ENCODE assay signal across 14 mouse cellular contexts in genomic region chr11:84823484-84823897, GRCm38 (mm10). TPM values are rescaled to one million over a fixed set of nuclear protein-coding genes. Genes with fewer than 3 reads are reported as not detected.
DNase-seq lines count a peak whose midpoint lies in the region; ATAC-seq and TF ChIP-seq lines count a peak whose summit lies in the region.
"Had no signal": no experiment of that assay in that cellular context is flagged by ENCODE, and none has a peak within 500 bp of the region (broad histone marks: within the 10 kb centered on the region; RNA-seq: fewer than 3 reads in every experiment).

No protein-coding gene starts in this region.

- no peak for TF ChIP-seq CTCF in MEL (IDR thresholded peaks at IDR 0.05 in 2 of 3, conservative IDR thresholded peaks at IDR 0.05 in 1 of 3; ENCODE audit: control insufficient read depth in 1 of 3, insufficient read depth in 1 of 3, low read depth in 2 of 3, low read length in 3 of 3, poor library complexity in 1 of 3, severe bottlenecking in 1 of 3)

- peak overlapping the region; percentile 40; the same call in 1 of the 2 replicates for H3K9ac ChIP-seq in MEL (ENCODE audit: control insufficient read depth, low read depth, low read length, poor library complexity, severe bottlenecking)
- peak overlapping the region; percentile 58; the same call in 1 of the 2 replicates for H3K9ac ChIP-seq in heart, embryonic 12.5 days
- H3K9ac ChIP-seq in liver, embryonic 15.5 days, result peak overlapping the region; percentile 97
- H3K9ac ChIP-seq: embryonic facial prominence, embryonic 13.5 days; limb, embryonic 15.5 days had no signal

- TF ChIP-seq EP300 in MEL (IDR thresholded peaks at IDR 0.05; ENCODE audit: low read depth in 1 of 2, low read length in 2 of 2), result peak; percentile 96 to 98

- H3K4me3 ChIP-seq in MEL (ENCODE audit: control insufficient read depth in 1 of 2, insufficient read depth in 1 of 2, low read depth in 2 of 2, low read length in 2 of 2), result peak overlapping the region in 1 of 2 experiments; percentile 6; a peak in 1 of 4 replicates
- peak overlapping the region; percentile 25; the same call in 1 of the 2 replicates for H3K4me3 ChIP-seq in heart, embryonic 12.5 days
- H3K4me3 ChIP-seq in liver, embryonic 15.5 days (replicated peaks), result peak overlapping the region; percentile 79
- H3K4me3 ChIP-seq: embryonic facial prominence, embryonic 13.5 days; limb, embryonic 15.5 days had no signal

- peak overlapping the region; percentile 58 for H3K4me2 ChIP-seq in heart, embryonic 12.5 days
- H3K4me2 ChIP-seq in liver, embryonic 15.5 days, result peak overlapping the region; percentile 98
- H3K4me2 ChIP-seq: embryonic facial prominence, embryonic 13.5 days; limb, embryonic 15.5 days had no signal

- peaks cover 51% of the 10 kb centered on the region for H3K79me2 ChIP-seq in MEL (ENCODE audit: control insufficient read depth, insufficient read depth, low read length, poor library complexity)

- H3K9me3 ChIP-seq in MEL (replicated peaks; ENCODE audit: insufficient read depth, low read length), result no peaks in the 10 kb centered on the region
- no peaks in the 10 kb centered on the region for H3K9me3 ChIP-seq in heart, embryonic 12.5 days (replicated peaks)
- no peaks in the 10 kb centered on the region for H3K9me3 ChIP-seq in liver, embryonic 15.5 days (replicated peaks)
- H3K9me3 ChIP-seq: embryonic facial prominence, embryonic 13.5 days; limb, embryonic 15.5 days had no signal

- TF ChIP-seq RAD21 in MEL (IDR thresholded peaks at IDR 0.05; ENCODE audit: low read depth, low read length), result no peak

- peaks cover 3 to 57% of the 10 kb centered on the region in 2 experiments for H3K36me3 ChIP-seq in MEL (ENCODE audit: control insufficient read depth in 1 of 2, insufficient read depth in 2 of 2, low read length in 2 of 2)
- peaks cover 16% of the 10 kb centered on the region; the same call in 1 of the 2 replicates for H3K36me3 ChIP-seq in heart, embryonic 12.5 days
- peaks cover 73% of the 10 kb centered on the region for H3K36me3 ChIP-seq in liver, embryonic 15.5 days (replicated peaks)

- peak in 1 of 2 experiments; percentile 57; a peak in 1 of 4 replicates for TF ChIP-seq POLR2A in MEL (IDR thresholded peaks at IDR 0.05; ENCODE audit: control insufficient read depth in 1 of 2, insufficient read depth in 1 of 2, low read depth in 1 of 2, low read length in 2 of 2, poor library complexity in 1 of 2)

- peak; percentile 78 for ATAC-seq in heart, embryonic 12.5 days (ENCODE audit: insufficient number of reproducible peaks, low FRiP score)
- peak; percentile 85 for ATAC-seq in liver, embryonic 15.5 days (ENCODE audit: insufficient read depth)
- ATAC-seq: activated CD4-positive, CD25-positive, alpha-beta regulatory T cell, adult 4 months; hindbrain, postnatal 0 days had no signal

- H3K4me1 ChIP-seq in MEL (ENCODE audit: control insufficient read depth in 1 of 2, insufficient read depth in 2 of 2, low read length in 2 of 2), result peaks cover 17 to 64% of the 10 kb centered on the region in 2 experiments
- H3K4me1 ChIP-seq in heart, embryonic 12.5 days (replicated peaks), result peaks cover 55% of the 10 kb centered on the region
- H3K4me1 ChIP-seq in liver, embryonic 15.5 days (replicated peaks), result peaks cover 74% of the 10 kb centered on the region

- H3K27ac ChIP-seq in MEL (ENCODE audit: control insufficient read depth, low read depth, low read length), result peak overlapping the region; percentile 95
- H3K27ac ChIP-seq in heart, embryonic 12.5 days (ENCODE audit: poor library complexity, severe bottlenecking), result peak overlapping the region; percentile 80
- H3K27ac ChIP-seq in liver, embryonic 15.5 days (replicated peaks), result peak overlapping the region; percentile 99
- H3K27ac ChIP-seq: embryonic facial prominence, embryonic 13.5 days; hindbrain, postnatal 0 days; limb, embryonic 15.5 days had no signal

- no peaks in the 10 kb centered on the region for H3K27me3 ChIP-seq in MEL (ENCODE audit: control insufficient read depth in 1 of 2, insufficient read depth in 2 of 2, low read length in 2 of 2)
- peaks cover 18% of the 10 kb centered on the region for H3K27me3 ChIP-seq in heart, embryonic 12.5 days (replicated peaks)
- no peaks in the 10 kb centered on the region for H3K27me3 ChIP-seq in liver, embryonic 15.5 days
- H3K27me3 ChIP-seq: embryonic facial prominence, embryonic 13.5 days; limb, embryonic 15.5 days had no signal

- 9% methylated on average over 10 of the region's 10 CpGs for WGBS in heart, embryonic 12.5 days
- WGBS in liver, embryonic 15.5 days (ENCODE audit: insufficient replicate concordance), result 14% methylated on average over 10 of the region's 10 CpGs

- peak; percentile 39 for DNase-seq in cerebellum, adult 11-12 months
- DNase-seq in cerebellum, postnatal 14 days, result no peak
- peak; percentile 98 for DNase-seq in MEL (ENCODE audit: low read depth, low spot score)
- DNase-seq in layer of hippocampus, adult 18-20 months (ENCODE audit: low spot score in 2 of 2), result no peak
- no peak for DNase-seq in adipocyte (ENCODE audit: low spot score)
- DNase-seq in lung, postnatal 10 days, result no peak
- DNase-seq: B cell, adult 2 months; thymus, postnatal 4 days had no signal

TF ChIP-seq in MEL, 35 proteins besides CTCF, POLR2A, EP300 and RAD21 (continues in another document):
- TF ChIP-seq NELFE (IDR thresholded peaks at IDR 0.05; ENCODE audit: low read depth, low read length) (peak; percentile 55; the same call in 1 of the 2 replicates), TBP (IDR thresholded peaks at IDR 0.05; ENCODE audit: low read depth, low read length) (peak; percentile 79), HCFC1 (IDR thresholded peaks at IDR 0.05; ENCODE audit: low read depth, low read length) (peak; percentile 64; the same call in 1 of the 2 replicates), JUND (IDR thresholded peaks at IDR 0.05; ENCODE audit: low read depth, low read length) (peak; percentile 67; the same call in 1 of the 2 replicates), KAT2A (conservative IDR thresholded peaks at IDR 0.05; ENCODE audit: low read depth, low read length) (peak; percentile 40; the same call in 1 of the 2 replicates), MAFK (IDR thresholded peaks at IDR 0.05; ENCODE audit: borderline replicate concordance, low read depth, low read length) (peak; percentile 86; the same call in 1 of the 2 replicates), BHLHE40 (IDR thresholded peaks at IDR 0.05; ENCODE audit: borderline replicate concordance, low read depth, low read length) (peak; percentile 64; the same call in 1 of the 2 replicates), TAL1 (IDR thresholded peaks at IDR 0.05; ENCODE audit: low read length) (peak; percentile 96), E2F4 (IDR thresholded peaks at IDR 0.05; ENCODE audit: borderline replicate concordance, low read depth, low read length) (no peak), MAX (IDR thresholded peaks at IDR 0.05; ENCODE audit: low read length) (peak; percentile 65), MEF2A (IDR thresholded peaks at IDR 0.05; ENCODE audit: extremely low read depth, insufficient replicate concordance, low read depth, low read length, poor library complexity, severe bottlenecking) (no peak), SIN3A (IDR thresholded peaks at IDR 0.05; ENCODE audit: low read length) (peak; percentile 96), GABPA (IDR thresholded peaks at IDR 0.05; ENCODE audit: low read depth, low read length) (no peak), ETS1 (IDR thresholded peaks at IDR 0.05; ENCODE audit: low read depth, low read length) (peak; percentile 100), POLR2AphosphoS5 (IDR thresholded peaks at IDR 0.05; ENCODE audit: borderline replicate concordance, low read depth, low read length) (no peak)

RNA-seq across cellular contexts. Expression of gene Mrm1, which starts 4.2 kb away (rescaled TPM):
- total RNA-seq in MEL (2012; rRNA removed), result 37.8 and 41.6 TPM in 2 replicates
- polyA plus RNA-seq in MEL (2012; ENCODE audit: insufficient read depth in 1 of 2, insufficient read length in 2 of 2, low read depth in 1 of 2, low replicate concordance in 2 of 2, missing spikeins in 1 of 2), result 10 to 100 TPM in 1 of 2 experiments, not detected in 1; 23.2 TPM
- 12.9 and 17.3 TPM in 2 replicates for polyA plus RNA-seq in heart, embryonic 12.5 days (2016; fragmentation: Nextera tagmentation; extraction: Ambion mirVana)
- 13.5 and 16.7 TPM in 2 replicates for polyA plus RNA-seq in liver, embryonic 15.5 days (2015; fragmentation: Nextera tagmentation; extraction: Ambion mirVana)
- total RNA-seq in layer of hippocampus, adult 18-20 months (2021), result 10 to 100 TPM in 1 of 2 experiments, 1 to 10 TPM in 1; 9.0 to 13.0 TPM

RNA-seq across cellular contexts. Expression of gene Dhrs11, which starts 5.3 kb away (rescaled TPM):
- 29.4 and 36.6 TPM in 2 replicates for total RNA-seq in MEL (2012; rRNA removed)
- 10 to 100 TPM in 1 of 2 experiments, not detected in 1; 37.7 TPM for polyA plus RNA-seq in MEL (2012; ENCODE audit: insufficient read depth in 1 of 2, insufficient read length in 2 of 2, low read depth in 1 of 2, low replicate concordance in 2 of 2, missing spikeins in 1 of 2)
- polyA plus RNA-seq in heart, embryonic 12.5 days (2016; fragmentation: Nextera tagmentation; extraction: Ambion mirVana), result 25.2 and 26.8 TPM in 2 replicates
- 246 and 274 TPM in 2 replicates for polyA plus RNA-seq in liver, embryonic 15.5 days (2015; fragmentation: Nextera tagmentation; extraction: Ambion mirVana)
- 1 to 10 TPM; 5.3 to 5.8 TPM for total RNA-seq in layer of hippocampus, adult 18-20 months (2021)

RNA-seq across cellular contexts. Expression of gene Ggnbp2, which starts 47.1 kb away (rescaled TPM):
- 55.4 and 65.2 TPM in 2 replicates for total RNA-seq in MEL (2012; rRNA removed)
- 10 to 100 TPM; 83.0 to 89.6 TPM for polyA plus RNA-seq in MEL (2012; ENCODE audit: insufficient read depth in 1 of 2, insufficient read length in 2 of 2, low read depth in 1 of 2, low replicate concordance in 2 of 2, missing spikeins in 1 of 2)
- polyA plus RNA-seq in heart, embryonic 12.5 days (2016; fragmentation: Nextera tagmentation; extraction: Ambion mirVana), result 55.5 and 57.4 TPM in 2 replicates
- polyA plus RNA-seq in liver, embryonic 15.5 days (2015; fragmentation: Nextera tagmentation; extraction: Ambion mirVana), result 55.4 and 56.1 TPM in 2 replicates
- 10 to 100 TPM; 80.6 to 88.2 TPM for total RNA-seq in layer of hippocampus, adult 18-20 months (2021)

RNA-seq across cellular contexts. Expression of gene Myo19, which starts 56.5 kb away (rescaled TPM):
- 11.5 and 14.9 TPM in 2 replicates for total RNA-seq in MEL (2012; rRNA removed)
- polyA plus RNA-seq in MEL (2012; ENCODE audit: insufficient read depth in 1 of 2, insufficient read length in 2 of 2, low read depth in 1 of 2, low replicate concordance in 2 of 2, missing spikeins in 1 of 2), result 10 to 100 TPM in 1 of 2 experiments, not detected in 1; 27.1 TPM
- polyA plus RNA-seq in heart, embryonic 12.5 days (2016; fragmentation: Nextera tagmentation; extraction: Ambion mirVana), result 7.9 and 8.3 TPM in 2 replicates
- 3.4 and 3.8 TPM in 2 replicates for polyA plus RNA-seq in liver, embryonic 15.5 days (2015; fragmentation: Nextera tagmentation; extraction: Ambion mirVana)
- 1 to 10 TPM; 7.4 to 7.9 TPM for total RNA-seq in layer of hippocampus, adult 18-20 months (2021)

RNA-seq across cellular contexts. Expression of gene Pigw, which starts 56.6 kb away (rescaled TPM):
- total RNA-seq in MEL (2012; rRNA removed), result 2.5 and 2.7 TPM in 2 replicates
- polyA plus RNA-seq in MEL (2012; ENCODE audit: insufficient read depth in 1 of 2, insufficient read length in 2 of 2, low read depth in 1 of 2, low replicate concordance in 2 of 2, missing spikeins in 1 of 2), result 1 to 10 TPM in 1 of 2 experiments, not detected in 1; 3.5 TPM
- polyA plus RNA-seq in heart, embryonic 12.5 days (2016; fragmentation: Nextera tagmentation; extraction: Ambion mirVana), result 2.9 and 3.4 TPM in 2 replicates
- polyA plus RNA-seq in liver, embryonic 15.5 days (2015; fragmentation: Nextera tagmentation; extraction: Ambion mirVana), result 1.2 and 1.6 TPM in 2 replicates
- 1 to 10 TPM; 7.1 to 7.5 TPM for total RNA-seq in layer of hippocampus, adult 18-20 months (2021)

Comparison
In these comparisons a context has a peak if more than half of its experiments do, and no peak if none do; other contexts are left out.
1. DNase-seq: peak in cerebellum, adult 11-12 months (single experiment) and MEL (single experiment); none in cerebellum, postnatal 14 days (0 of 2), layer of hippocampus, adult 18-20 months (0 of 2), adipocyte (single experiment) and lung, postnatal 10 days (single experiment).
2. H3K9ac ChIP-seq: peak in every context shown above with its lines; median percentile 97 in liver, embryonic 15.5 days; 58 in heart, embryonic 12.5 days; 40 in MEL.
3. Peak in every context shown above with its lines, with median percentiles within 50 percentile points of each other: H3K27ac ChIP-seq.